Mouse (Mus musculus) cortical plate, adult 2 months (tissue): ENCODE data around the gene Samd9l.
"Not testable (repeated sequence)": the region's sequence is repeated elsewhere in the genome, so short reads cannot be mapped to it uniquely, and the experiment has no call there.

Experiments used
- CTCF ChIP-seq: fragments of 200-500 bp; IDR thresholded peaks from 2 replicates; pipeline ENCODE4 v1.5.1; 2011; ENCODE audit warnings: mild to moderate bottlenecking, control low read depth, low read length; ENCODE audit not compliant: insufficient read depth; ENCODE audit errors: extremely low read depth
- POLR2A ChIP-seq: fragments of 200-500 bp; IDR thresholded peaks from 2 replicates; pipeline ENCODE4 v1.6.1; 2011; ENCODE audit warnings: mild to moderate bottlenecking, low read length, control low read depth; ENCODE audit not compliant: insufficient read depth; ENCODE audit errors: extremely low read depth

DNA sequence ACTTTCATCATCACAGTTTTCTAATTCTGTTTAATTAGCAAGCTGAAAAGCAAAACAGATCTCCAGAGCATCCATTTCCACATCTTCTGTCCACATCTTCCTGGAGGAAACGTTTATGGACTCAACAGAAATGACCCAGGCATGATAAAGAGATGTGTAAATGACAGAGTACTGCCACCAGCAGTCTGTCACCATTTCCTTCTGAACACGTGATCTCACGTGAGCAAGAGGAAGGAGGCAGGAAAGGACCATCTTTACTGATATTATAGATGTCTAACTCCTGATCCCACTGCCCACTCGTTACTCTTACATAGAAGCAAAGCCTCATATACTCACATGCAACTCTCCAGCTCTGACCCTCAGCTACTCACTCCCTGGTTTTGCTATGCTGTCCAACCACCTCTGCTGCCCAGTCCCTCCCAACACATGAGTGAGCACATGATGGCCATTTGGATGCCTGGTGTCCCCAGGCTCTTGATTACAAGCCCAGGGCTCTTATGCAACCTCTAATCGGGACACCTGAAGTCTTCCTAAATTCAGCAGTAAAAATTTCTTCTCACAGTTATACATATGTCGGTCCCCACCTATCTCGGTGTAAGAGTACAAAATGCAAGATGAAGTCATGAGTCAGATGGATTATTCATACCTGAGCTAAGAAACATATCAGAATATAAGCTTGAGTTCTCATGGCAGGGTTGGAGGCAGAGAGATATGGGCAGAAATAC lies 2.0 kb downstream of the Samd9l start:
- TF ChIP-seq CTCF, POLR2A: not testable (repeated sequence)
